Mouse (Mus musculus) MEL (cell line): Measurements from ENCODE around the gene Iqca. TPM values are rescaled to one million over a fixed set of nuclear protein-coding genes. Genes with fewer than 3 reads are reported as not detected.

Experiments
- DNase-seq: peaks from one replicate; pipeline ENCODE4 v3.0.0; 2011; ENCODE audit warnings: low read depth, low spot score
- H3K27ac ChIP-seq: 2 replicates; pipeline ENCODE4 v1.5.1; 2012; ENCODE audit warnings: low read depth, mild to moderate bottlenecking, control low read depth, low read length, moderate library complexity; ENCODE audit not compliant: control insufficient read depth
- H3K27me3 ChIP-seq, 2 experiments: fragments of 150-350 bp in 1 of 2; sonication (generic) in 1 of 2; 2 replicates each; pipeline ENCODE4 v1.6.1; 2012; ENCODE audit warnings: low read length in 2 of 2, mild to moderate bottlenecking in 2 of 2, improper control_type of control experiment in 1 of 2, moderate library complexity in 1 of 2; ENCODE audit not compliant: insufficient read depth in 2 of 2, control insufficient read depth in 1 of 2
- H3K36me3 ChIP-seq, 2 experiments: 2 replicates each; pipeline ENCODE4 v1.6.1; 2012 to 2014; ENCODE audit warnings: low read length in 2 of 2, improper control_type of control experiment in 1 of 2, inconsistent platforms in 1 of 2, mild to moderate bottlenecking in 1 of 2; ENCODE audit not compliant: insufficient read depth in 2 of 2, control insufficient read depth in 1 of 2
- H3K4me1 ChIP-seq, 2 experiments: fragments of 150-350 bp in 1 of 2; sonication (generic) in 1 of 2; 2 replicates each; pipeline ENCODE4 v1.6.1; 2012; ENCODE audit warnings: low read length in 2 of 2, improper control_type of control experiment in 1 of 2, mild to moderate bottlenecking in 1 of 2; ENCODE audit not compliant: insufficient read depth in 2 of 2, control insufficient read depth in 1 of 2
- H3K4me3 ChIP-seq, 2 experiments: fragments of 150-350 bp in 1 of 2; sonication (generic) in 1 of 2; 2 replicates each; pipeline ENCODE4 v1.5.1; 2012; ENCODE audit warnings: low read depth in 2 of 2, low read length in 2 of 2, mild to moderate bottlenecking in 2 of 2, moderate library complexity in 2 of 2, control low read depth in 1 of 2, improper control_type of control experiment in 1 of 2; ENCODE audit not compliant: control insufficient read depth in 1 of 2, insufficient read depth in 1 of 2
- H3K79me2 ChIP-seq: 2 replicates; pipeline ENCODE4 v1.6.1; 2012; ENCODE audit warnings: mild to moderate bottlenecking, low read length, moderate library complexity; ENCODE audit not compliant: control insufficient read depth, poor library complexity, insufficient read depth
- H3K9ac ChIP-seq: 2 replicates; pipeline ENCODE4 v1.6.1; 2012; ENCODE audit warnings: low read depth, mild to moderate bottlenecking, control low read depth, low read length, moderate library complexity; ENCODE audit not compliant: control insufficient read depth, poor library complexity, severe bottlenecking
- H3K9me3 ChIP-seq: fragments of 150-350 bp; sonication (generic); replicated peaks from 2 replicates; pipeline ENCODE4 v1.6.1; 2012; ENCODE audit warnings: mild to moderate bottlenecking, low read length, improper control_type of control experiment, moderate library complexity; ENCODE audit not compliant: insufficient read depth
- BHLHE40 ChIP-seq: IDR thresholded peaks from 2 replicates; pipeline ENCODE4 v1.6.1; 2012; ENCODE audit warnings: low read depth, mild to moderate bottlenecking, inconsistent platforms, low read length, improper control_type of control experiment, borderline replicate concordance
- CHD2 ChIP-seq: IDR thresholded peaks from 2 replicates; pipeline ENCODE4 v1.6.1; 2011; ENCODE audit warnings: low read length, improper control_type of control experiment
- CTCF ChIP-seq, 3 experiments: IDR thresholded peaks in 2 of 3; conservative IDR thresholded peaks in 1 of 3; 2 replicates each; pipeline ENCODE4 v1.5.1; 2011 to 2012; ENCODE audit warnings: low read length in 3 of 3, low read depth in 2 of 3, mild to moderate bottlenecking in 2 of 3, improper control_type of control experiment in 1 of 3, inconsistent platforms in 1 of 3, mixed read lengths in 1 of 3, moderate library complexity in 1 of 3; ENCODE audit not compliant: control insufficient read depth in 1 of 3, insufficient read depth in 1 of 3, poor library complexity in 1 of 3, severe bottlenecking in 1 of 3
- E2F4 ChIP-seq: IDR thresholded peaks from 2 replicates; pipeline ENCODE4 v1.6.1; 2011; ENCODE audit warnings: low read depth, low read length, improper control_type of control experiment, borderline replicate concordance
- ELF1 ChIP-seq: IDR thresholded peaks from 2 replicates; pipeline ENCODE4 v1.6.1; 2014; ENCODE audit warnings: low read depth, mild to moderate bottlenecking, inconsistent platforms, low read length, improper control_type of control experiment, moderate library complexity
- ETS1 ChIP-seq: IDR thresholded peaks from 2 replicates; pipeline ENCODE4 v1.6.1; 2012; ENCODE audit warnings: low read depth, mild to moderate bottlenecking, inconsistent platforms, low read length, improper control_type of control experiment, moderate library complexity
- GABPA ChIP-seq: IDR thresholded peaks from 2 replicates; pipeline ENCODE4 v1.6.1; 2012; ENCODE audit warnings: low read depth, mild to moderate bottlenecking, inconsistent platforms, low read length, improper control_type of control experiment, moderate library complexity
- GATA1 ChIP-seq: IDR thresholded peaks from 2 replicates; pipeline ENCODE4 v1.6.1; 2011; ENCODE audit warnings: low read depth, low read length, improper control_type of control experiment
- HCFC1 ChIP-seq: IDR thresholded peaks from 2 replicates; pipeline ENCODE4 v1.6.1; 2012; ENCODE audit warnings: low read depth, mild to moderate bottlenecking, inconsistent platforms, low read length, improper control_type of control experiment, moderate library complexity
- MAFK ChIP-seq: IDR thresholded peaks from 2 replicates; pipeline ENCODE4 v1.6.1; 2011; ENCODE audit warnings: low read depth, mild to moderate bottlenecking, low read length, improper control_type of control experiment, borderline replicate concordance
- MAZ ChIP-seq: IDR thresholded peaks from 2 replicates; pipeline ENCODE4 v1.6.1; 2012; ENCODE audit warnings: low read depth, mild to moderate bottlenecking, inconsistent platforms, low read length, improper control_type of control experiment
- MEF2A ChIP-seq: IDR thresholded peaks from 2 replicates; pipeline ENCODE4 v1.6.1; 2014; ENCODE audit warnings: low read depth, mild to moderate bottlenecking, inconsistent platforms, low read length, improper control_type of control experiment; ENCODE audit not compliant: poor library complexity, insufficient replicate concordance, severe bottlenecking; ENCODE audit errors: extremely low read depth
- MYB ChIP-seq: IDR thresholded peaks from 2 replicates; pipeline ENCODE4 v1.6.1; 2011; ENCODE audit warnings: mild to moderate bottlenecking, low read depth, low read length, improper control_type of control experiment
- MYC ChIP-seq: IDR thresholded peaks from 2 replicates; pipeline ENCODE4 v1.6.1; 2011; ENCODE audit warnings: low read depth, mild to moderate bottlenecking, low read length, improper control_type of control experiment, moderate library complexity
- NELFE ChIP-seq: IDR thresholded peaks from 2 replicates; pipeline ENCODE4 v1.6.1; 2011; ENCODE audit warnings: low read depth, low read length, improper control_type of control experiment
- NRF1 ChIP-seq: IDR thresholded peaks from 2 replicates; pipeline ENCODE4 v1.6.1; 2014; ENCODE audit warnings: low read depth, mild to moderate bottlenecking, inconsistent platforms, low read length, improper control_type of control experiment, moderate library complexity; ENCODE audit not compliant: poor library complexity, insufficient read depth, severe bottlenecking
- POLR2AphosphoS2 ChIP-seq: IDR thresholded peaks from 2 replicates; pipeline ENCODE4 v1.6.1; 2011; ENCODE audit warnings: low read length, improper control_type of control experiment
- RCOR1 ChIP-seq: IDR thresholded peaks from 2 replicates; pipeline ENCODE4 v1.6.1; 2012; ENCODE audit warnings: low read depth, mild to moderate bottlenecking, inconsistent platforms, low read length, improper control_type of control experiment
- TAL1 ChIP-seq: IDR thresholded peaks from 2 replicates; pipeline ENCODE4 v1.6.1; 2012; ENCODE audit warnings: mild to moderate bottlenecking, inconsistent platforms, low read length, moderate library complexity, mixed read lengths
- TBP ChIP-seq: IDR thresholded peaks from 2 replicates; pipeline ENCODE4 v1.8.0; 2011; ENCODE audit warnings: low read depth, low read length, improper control_type of control experiment
- UBTF ChIP-seq: IDR thresholded peaks from 2 replicates; pipeline ENCODE4 v1.6.1; 2012; ENCODE audit warnings: low read depth, mild to moderate bottlenecking, inconsistent platforms, low read length, improper control_type of control experiment, moderate library complexity, borderline replicate concordance; ENCODE audit not compliant: insufficient read depth
- USF1 ChIP-seq: IDR thresholded peaks from 2 replicates; pipeline ENCODE4 v1.6.1; 2014; ENCODE audit warnings: low read depth, mild to moderate bottlenecking, inconsistent platforms, low read length, improper control_type of control experiment, moderate library complexity
- USF2 ChIP-seq, 2 experiments: IDR thresholded peaks; 2 replicates each; pipeline ENCODE4 v1.6.1; 2011 to 2012; ENCODE audit warnings: improper control_type of control experiment in 2 of 2, low read length in 2 of 2, borderline replicate concordance in 1 of 2, inconsistent platforms in 1 of 2, low read depth in 1 of 2, mild to moderate bottlenecking in 1 of 2; ENCODE audit not compliant: insufficient read depth in 1 of 2
- ZC3H11A ChIP-seq: IDR thresholded peaks from 2 replicates; pipeline ENCODE4 v1.6.1; 2012; ENCODE audit warnings: low read depth, mild to moderate bottlenecking, inconsistent platforms, low read length, improper control_type of control experiment
- ZKSCAN1 ChIP-seq: IDR thresholded peaks from 2 replicates; pipeline ENCODE4 v1.6.1; 2012; ENCODE audit warnings: low read depth, mild to moderate bottlenecking, inconsistent platforms, low read length, improper control_type of control experiment, moderate library complexity
- ZMIZ1 ChIP-seq: IDR thresholded peaks from 2 replicates; pipeline ENCODE4 v1.6.1; 2012; ENCODE audit warnings: low read depth, mild to moderate bottlenecking, inconsistent platforms, low read length, improper control_type of control experiment, moderate library complexity
- ZNF384 ChIP-seq: IDR thresholded peaks from 2 replicates; pipeline ENCODE4 v1.6.1; 2012; ENCODE audit warnings: low read depth, mild to moderate bottlenecking, inconsistent platforms, low read length, improper control_type of control experiment
- polyA plus RNA-seq, 2 experiments: library from polyadenylated mRNA; stranded (reverse) in 1 of 2; unstranded in 1 of 2; fragments of >175 nt in 1 of 2; fragments of >200 nt in 1 of 2; gene quantifications; 2 replicates each; pipeline versions ENCODE4 v1.2.1 to v1.2.4; 2012; ENCODE audit warnings: low replicate concordance in 2 of 2, low read depth in 1 of 2; ENCODE audit not compliant: insufficient read length in 2 of 2, insufficient read depth in 1 of 2, missing spikeins in 1 of 2
- total RNA-seq: library from RNA; depleted of rRNA; stranded (reverse); fragments of 300-350 nt; gene quantifications from 2 replicates; pipeline ENCODE4 v1.2.3, GENCODE M21; 2012

The Iqca gene
- total and polyA plus RNA-seq, 3 experiments = 0.39 TPM; not detected in 2

GRCm38 (mm10) chr1:90086461-90086860, 66.7 kb downstream of the Iqca start:
- Histone ChIP-seq H3K79me2 (no peaks in the 10 kb centered on the region), H3K4me3 (no peak overlapping the region), H3K9ac (no peak overlapping the region), H3K9me3 (no peaks in the 10 kb centered on the region), H3K4me1 (no peaks in the 10 kb centered on the region), H3K27me3 (no peaks in the 10 kb centered on the region), H3K36me3 (no peaks in the 10 kb centered on the region), H3K27ac (no peak overlapping the region)
- no peak for DNase-seq
- no peak for TF ChIP-seq USF1
- TF ChIP-seq USF2 (IDR thresholded peaks at IDR 0.05; ENCODE audit: borderline replicate concordance in 1 of 2, insufficient read depth in 1 of 2, low read depth in 1 of 2, low read length in 2 of 2) = no peak
- no peak for TF ChIP-seq ZNF384
- TF ChIP-seq E2F4 = no peak
- no peak for TF ChIP-seq ETS1
- no peak for TF ChIP-seq GATA1
- TF ChIP-seq MEF2A = no peak
- TF ChIP-seq ZMIZ1 = no peak
- TF ChIP-seq MYB = no peak
- no peak for TF ChIP-seq MAFK
- TF ChIP-seq POLR2AphosphoS2 = no peak
- no peak for TF ChIP-seq NELFE
- TF ChIP-seq CHD2 = no peak
- no peak for TF ChIP-seq TBP
- TF ChIP-seq MAZ = no peak
- TF ChIP-seq RCOR1 = no peak
- TF ChIP-seq CTCF (IDR thresholded peaks at IDR 0.05 in 2 of 3, conservative IDR thresholded peaks at IDR 0.05 in 1 of 3; ENCODE audit: control insufficient read depth in 1 of 3, insufficient read depth in 1 of 3, low read depth in 2 of 3, low read length in 3 of 3, poor library complexity in 1 of 3, severe bottlenecking in 1 of 3) = no peak

GRCm38 (mm10) chr1:90085526-90086157, 67.6 kb downstream of the Iqca start:
- Histone ChIP-seq H3K9me3 (no peaks in the 10 kb centered on the region), H3K79me2 (no peaks in the 10 kb centered on the region)

More at GRCm38 (mm10) chr1:90085526-90086157, 67.6 kb downstream of the Iqca start:
- no peak for DNase-seq
- no peaks in the 10 kb centered on the region for H3K4me1 ChIP-seq
- TF ChIP-seq ZC3H11A (no peak), ZKSCAN1 (no peak), POLR2AphosphoS2 (no peak), ETS1 (no peak), CTCF (IDR thresholded peaks at IDR 0.05 in 2 of 3, conservative IDR thresholded peaks at IDR 0.05 in 1 of 3; ENCODE audit: control insufficient read depth in 1 of 3, insufficient read depth in 1 of 3, low read depth in 2 of 3, low read length in 3 of 3, poor library complexity in 1 of 3, severe bottlenecking in 1 of 3) (no peak), NRF1 (no peak), GABPA (no peak), MYC (no peak), USF1 (no peak), TAL1 (no peak), ELF1 (no peak), BHLHE40 (no peak), GATA1 (no peak), UBTF (no peak), HCFC1 (no peak)
- no peaks in the 10 kb centered on the region for H3K27me3 ChIP-seq
- no peaks in the 10 kb centered on the region for H3K36me3 ChIP-seq
- H3K4me3 ChIP-seq = no peak overlapping the region
- H3K27ac ChIP-seq = no peak overlapping the region
- H3K9ac ChIP-seq = no peak overlapping the region
